Mouse (Mus musculus) neural tube, embryonic 14.5 days (tissue): Measurements from ENCODE around the gene Slc26a6. TPM values are rescaled to one million over a fixed set of nuclear protein-coding genes. Genes with fewer than 3 reads are reported as not detected.

Source experiments
- ATAC-seq: fragments of 200-750 bp; cut with Nextera tagmentation; 2 replicates; pipeline ENCODE4 v1.8.0; 2017; ENCODE audit warnings: low read depth, mild to moderate bottlenecking, moderate TSS enrichment, moderate library complexity
- H3K27ac ChIP-seq: fragments of 300-500 bp; sonication (generic); 2 replicates; pipeline ENCODE4 v1.5.1; 2014; ENCODE audit warnings: low read depth, mild to moderate bottlenecking, control low read depth, low read length, moderate library complexity, mixed read lengths
- H3K27me3 ChIP-seq: fragments of 300-500 bp; sonication (generic); 2 replicates; pipeline ENCODE4 v1.6.1; 2014; ENCODE audit warnings: low read length; ENCODE audit not compliant: control insufficient read depth, insufficient read depth
- H3K36me3 ChIP-seq: fragments of 300-500 bp; sonication (generic); 2 replicates; pipeline ENCODE4 v1.6.1; 2014; ENCODE audit warnings: low read length, mixed read lengths; ENCODE audit not compliant: control insufficient read depth, insufficient read depth
- H3K4me1 ChIP-seq: fragments of 300-500 bp; sonication (generic); 2 replicates; pipeline ENCODE4 v1.6.1; 2014; ENCODE audit warnings: low read length; ENCODE audit not compliant: control insufficient read depth, insufficient read depth
- H3K4me2 ChIP-seq: fragments of 300-500 bp; sonication (generic); 2 replicates; pipeline ENCODE4 v1.6.1; 2014; ENCODE audit warnings: mild to moderate bottlenecking, low read depth, low read length, control low read depth
- H3K4me3 ChIP-seq: fragments of 300-500 bp; sonication (generic); 2 replicates; pipeline ENCODE4 v1.5.1; 2014; ENCODE audit warnings: low read depth, low read length, control low read depth, mixed read lengths
- H3K9ac ChIP-seq: fragments of 300-500 bp; sonication (generic); replicated peaks from 2 replicates; pipeline ENCODE4 v1.6.1; 2014; ENCODE audit warnings: low read depth, mild to moderate bottlenecking, control low read depth, low read length, mixed read lengths
- H3K9me3 ChIP-seq: fragments of 300-500 bp; sonication (generic); 2 replicates; pipeline ENCODE4 v1.6.1; 2016; ENCODE audit warnings: low read length; ENCODE audit not compliant: control insufficient read depth
- WGBS: fragments of 180-500 bp; shearing (Covaris S2); extraction: QIAGEN DNeasy Blood & Tissue Kit; methylation state at CpG from one replicate; pipeline ENCODE4 v1.1.7; 2014; 5-methylcytosine and 5-hydroxymethylcytosine counted together
- polyA plus RNA-seq: library from polyadenylated mRNA; unstranded; fragments of >200 nt; fragmentation: Nextera tagmentation; extraction: Ambion mirVana; gene quantifications from 2 replicates; pipeline ENCODE4 v1.2.1, GENCODE M21; 2014

Gene Slc26a6
- polyA plus RNA-seq, 1 experiment from 2014 or later = 22.2 TPM

- H3K9ac ChIP-seq = no peak overlapping the region
- whole genome bisulfite sequencing = 67% methylated on average over 18 of the region's 18 CpGs
- peaks cover 43% of the 10 kb centered on the region for H3K4me1 ChIP-seq
These were observed 25.2 kb upstream of the Slc26a6 start for GRCm38 (mm10) chr9:108827906-108828305.

GRCm38 (mm10) chr9:108831637-108832036 lies 21.4 kb upstream of the Slc26a6 start:
- 8% methylated on average over 23 of the region's 23 CpGs for WGBS
- Histone ChIP-seq H3K9ac (no peak overlapping the region), H3K9me3 (no peaks in the 10 kb centered on the region), H3K27me3 (no peaks in the 10 kb centered on the region; the same call in 1 of the 2 replicates), H3K36me3 (peaks cover 55% of the 10 kb centered on the region), H3K27ac (no peak overlapping the region), H3K4me2 (peak overlapping the region; percentile 52), H3K4me1 (peaks cover 43% of the 10 kb centered on the region), H3K4me3 (peak overlapping the region; percentile 23; the same call in 1 of the 2 replicates)
- no peak for ATAC-seq

More at GRCm38 (mm10) chr9:108827906-108828305, 25.2 kb upstream of the Slc26a6 start:
- Histone ChIP-seq H3K27me3 (peaks cover 4% of the 10 kb centered on the region), H3K36me3 (peaks cover 19% of the 10 kb centered on the region; the same call in 1 of the 2 replicates), H3K9me3 (no peaks in the 10 kb centered on the region), H3K4me3 (peak overlapping the region; percentile 75), H3K4me2 (peak overlapping the region; percentile 86), H3K27ac (no peak overlapping the region)
- ATAC-seq = no peak

- Histone ChIP-seq H3K9me3 (no peaks in the 10 kb centered on the region), H3K27me3 (no peaks in the 10 kb centered on the region; the same call in 1 of the 2 replicates), H3K4me1 (peaks cover 37% of the 10 kb centered on the region), H3K4me3 (peak overlapping the region; percentile 23), H3K27ac (no peak overlapping the region), H3K36me3 (peaks cover 59% of the 10 kb centered on the region), H3K4me2 (peak overlapping the region; percentile 52), H3K9ac (no peak overlapping the region)
- WGBS = 7% methylated on average over 41 of the region's 46 CpGs
- ATAC-seq = peak; percentile 93
These were observed 20.5 kb upstream of the Slc26a6 start for GRCm38 (mm10) chr9:108832390-108833108.

DNA sequence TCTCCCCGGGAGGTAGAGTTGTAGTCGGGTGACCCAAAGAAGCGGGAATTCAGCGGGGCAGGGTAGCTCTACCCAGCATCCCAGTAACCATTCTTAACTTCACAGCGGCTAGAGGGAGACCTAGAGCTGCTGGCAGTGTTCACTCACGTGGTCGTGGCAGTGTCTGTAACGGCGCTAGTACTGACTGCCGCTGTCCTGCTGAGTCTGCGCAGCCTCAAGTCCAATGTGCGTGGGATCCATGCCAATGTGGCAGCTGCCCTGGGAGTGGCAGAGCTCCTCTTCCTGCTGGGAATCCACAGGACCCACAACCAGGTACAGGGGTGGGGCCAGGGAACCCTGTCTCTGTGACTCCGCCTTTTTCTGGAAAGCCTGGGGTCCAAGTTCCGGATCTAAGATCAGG lies 10.1 kb upstream of the Slc26a6 start:
- Histone ChIP-seq H3K4me1 (no peaks in the 10 kb centered on the region), H3K27me3 (no peaks in the 10 kb centered on the region), H3K9me3 (no peaks in the 10 kb centered on the region), H3K27ac (no peak overlapping the region), H3K36me3 (peaks cover 75% of the 10 kb centered on the region), H3K4me2 (no peak overlapping the region), H3K9ac (no peak overlapping the region), H3K4me3 (no peak overlapping the region)
- no peak for ATAC-seq
- WGBS = 23% methylated on average over 14 of the region's 14 CpGs

- WGBS = 75% methylated on average over 5 of the region's 5 CpGs
These were observed 7.7 kb upstream of the Slc26a6 start for GRCm38 (mm10) chr9:108845390-108845789.

DNA sequence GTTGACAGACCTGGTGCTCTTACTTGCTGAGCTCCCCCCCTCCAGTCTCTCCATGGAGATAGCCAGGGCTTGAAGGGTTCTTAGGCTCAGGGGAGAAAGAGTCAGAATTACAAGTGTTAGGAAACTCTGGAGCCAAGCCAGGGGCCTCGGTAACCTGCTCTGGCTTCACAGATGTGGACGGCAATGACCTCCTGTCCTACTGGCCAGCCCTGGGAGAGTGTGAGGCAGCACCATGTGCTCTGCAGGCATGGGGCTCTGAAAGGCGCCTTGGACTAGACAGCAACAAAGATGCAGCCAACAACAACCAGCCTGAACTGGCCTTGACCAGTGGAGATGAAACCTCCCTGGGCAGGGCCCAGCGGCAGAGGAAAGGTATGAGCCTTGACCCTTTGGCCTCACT lies 5.7 kb upstream of the Slc26a6 start:
- H3K4me2 ChIP-seq = no peak overlapping the region
- H3K27ac ChIP-seq = no peak overlapping the region
- no peaks in the 10 kb centered on the region for H3K9me3 ChIP-seq
- peaks cover 61% of the 10 kb centered on the region for H3K36me3 ChIP-seq
- 85% methylated on average over 4 of the region's 4 CpGs for WGBS
- H3K4me1 ChIP-seq = no peaks in the 10 kb centered on the region
- H3K4me3 ChIP-seq = no peak overlapping the region
- H3K9ac ChIP-seq = no peak overlapping the region
- no peaks in the 10 kb centered on the region for H3K27me3 ChIP-seq
- no peak for ATAC-seq

More at GRCm38 (mm10) chr9:108845390-108845789, 7.7 kb upstream of the Slc26a6 start:
- H3K27ac ChIP-seq = no peak overlapping the region
- no peak overlapping the region for H3K4me2 ChIP-seq
- H3K4me3 ChIP-seq = no peak overlapping the region
- no peaks in the 10 kb centered on the region for H3K9me3 ChIP-seq
- ATAC-seq = no peak
- H3K36me3 ChIP-seq = peaks cover 74% of the 10 kb centered on the region
- H3K27me3 ChIP-seq = no peaks in the 10 kb centered on the region
- no peak overlapping the region for H3K9ac ChIP-seq
- H3K4me1 ChIP-seq = no peaks in the 10 kb centered on the region

GRCm38 (mm10) chr9:108848419-108848818 lies 4.7 kb upstream of the Slc26a6 start:
- Histone ChIP-seq H3K9me3 (no peaks in the 10 kb centered on the region), H3K4me3 (no peak overlapping the region), H3K4me1 (peaks cover 4% of the 10 kb centered on the region; the same call in 1 of the 2 replicates), H3K27me3 (no peaks in the 10 kb centered on the region), H3K9ac (no peak overlapping the region), H3K27ac (no peak overlapping the region), H3K36me3 (peaks cover 51% of the 10 kb centered on the region), H3K4me2 (no peak overlapping the region)
- whole genome bisulfite sequencing = 82% methylated on average over 17 of the region's 17 CpGs
- no peak for ATAC-seq

DNA sequence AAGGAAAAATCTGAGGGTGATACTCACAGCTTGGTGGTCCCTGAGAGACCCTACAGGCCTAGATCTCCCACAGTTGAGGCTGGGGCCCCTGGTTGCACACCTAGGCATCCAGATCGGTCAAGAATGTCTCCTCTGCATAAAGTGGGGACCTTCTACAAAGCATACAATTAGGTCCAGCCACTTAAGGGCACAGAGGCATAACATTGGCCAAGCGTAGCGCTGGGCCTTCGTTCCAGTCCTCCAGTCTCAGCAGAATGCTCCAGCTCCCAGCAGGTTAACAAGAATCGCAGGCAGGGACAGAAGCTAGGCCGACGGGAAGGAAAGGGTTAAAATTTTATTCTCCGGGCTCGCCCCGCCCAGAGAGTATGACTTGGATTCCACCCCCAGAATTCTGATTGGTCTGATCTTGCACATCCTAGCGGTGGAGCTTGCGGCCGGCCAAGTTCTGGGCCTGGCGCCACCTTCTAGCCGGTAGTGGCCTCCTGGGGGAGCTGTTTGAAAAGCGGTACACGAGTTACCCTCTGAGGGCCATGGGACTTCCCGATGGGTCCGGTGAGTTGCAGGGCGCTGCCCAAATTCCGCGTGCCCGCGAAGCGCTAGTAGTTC lies 655 bp downstream of the Slc26a6 start:
- Histone ChIP-seq H3K9ac (peak overlapping the region; percentile 74), H3K27me3 (no peaks in the 10 kb centered on the region), H3K4me2 (peak overlapping the region; percentile 78), H3K27ac (peak overlapping the region; percentile 74), H3K4me3 (peak overlapping the region; percentile 68), H3K36me3 (peaks cover 27% of the 10 kb centered on the region), H3K4me1 (peaks cover 10% of the 10 kb centered on the region; the same call in 1 of the 2 replicates), H3K9me3 (no peaks in the 10 kb centered on the region)
- 3% methylated on average over 25 of the region's 25 CpGs for WGBS
- ATAC-seq = peak; percentile 94

DNA sequence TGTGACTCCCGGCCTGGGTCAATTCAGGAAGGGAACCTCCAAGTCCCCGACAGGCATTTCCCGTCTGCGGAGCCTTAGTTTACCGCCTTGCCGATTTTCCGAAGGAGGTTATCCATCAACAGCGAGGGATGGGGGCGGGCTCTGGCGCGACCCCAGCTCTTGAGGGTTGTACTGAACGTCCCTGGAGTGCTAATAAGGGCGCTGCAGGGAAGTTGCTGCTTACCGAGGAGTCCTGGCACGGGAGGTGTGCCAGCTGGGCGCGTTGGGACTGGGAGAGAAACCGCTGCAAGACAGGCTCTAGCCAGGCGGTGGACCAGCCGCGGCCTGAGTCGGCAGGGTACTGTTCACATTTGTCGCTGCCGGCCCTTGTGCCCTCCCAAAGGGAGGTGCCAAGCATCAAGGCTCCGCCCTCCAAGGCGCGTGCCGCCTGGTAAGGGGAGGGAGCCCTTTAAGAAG lies 1.2 kb downstream of the Slc26a6 start:
- Histone ChIP-seq H3K9me3 (no peaks in the 10 kb centered on the region), H3K4me2 (peak overlapping the region; percentile 78), H3K9ac (peak overlapping the region; percentile 74), H3K4me3 (peak overlapping the region; percentile 68), H3K27me3 (no peaks in the 10 kb centered on the region), H3K4me1 (peaks cover 10% of the 10 kb centered on the region; the same call in 1 of the 2 replicates), H3K36me3 (peaks cover 22% of the 10 kb centered on the region), H3K27ac (peak overlapping the region; percentile 74)
- WGBS = 0% methylated on average over 28 of the region's 28 CpGs
- ATAC-seq = peak; percentile 83
